Mouse (Mus musculus) frontal cortex, postnatal 14 days (tissue): ENCODE results near the gene 1700129C05Rik.

ENCODE experiments used
- DNase-seq, 2 experiments: peaks; one replicate each; pipeline ENCODE4 v3.0.0; 2022; ENCODE audit warnings: low spot score in 2 of 2

1700129C05Rik gene

GRCm38 (mm10) chr14:59142793-59143192, at the start of gene 1700129C05Rik:
TSS of gene 1700129C05Rik (minus strand) at chr14:59142893.
- DNase-seq, result no peak

- DNase-seq, result no peak
Measured at GRCm38 (mm10) chr14:59186121-59186520, 43.4 kb upstream of the 1700129C05Rik start.

GRCm38 (mm10) chr14:59185514-59185913, 42.8 kb upstream of the 1700129C05Rik start:
- DNase-seq, result no peak

DNA sequence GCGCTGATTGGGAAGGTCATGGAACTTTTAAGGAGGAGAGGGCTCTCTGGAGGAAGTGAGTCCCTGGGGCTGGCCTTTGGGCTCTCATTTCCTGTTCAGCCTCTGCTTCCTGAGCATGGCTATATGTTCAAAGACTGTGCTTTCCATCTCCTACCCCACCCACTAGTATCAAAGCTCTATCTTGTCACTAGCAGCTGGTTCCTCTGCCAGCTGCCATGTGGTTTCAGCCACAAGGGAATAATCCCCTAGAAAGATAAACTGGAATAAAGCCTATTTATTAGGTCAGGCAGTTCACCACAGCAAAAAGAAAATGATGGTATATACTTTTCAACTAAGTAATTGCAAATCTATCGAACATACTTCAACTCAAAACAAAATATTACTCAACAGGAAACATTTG, 40.0 kb upstream of the 1700129C05Rik start:
- DNase-seq, result no peak

DNA sequence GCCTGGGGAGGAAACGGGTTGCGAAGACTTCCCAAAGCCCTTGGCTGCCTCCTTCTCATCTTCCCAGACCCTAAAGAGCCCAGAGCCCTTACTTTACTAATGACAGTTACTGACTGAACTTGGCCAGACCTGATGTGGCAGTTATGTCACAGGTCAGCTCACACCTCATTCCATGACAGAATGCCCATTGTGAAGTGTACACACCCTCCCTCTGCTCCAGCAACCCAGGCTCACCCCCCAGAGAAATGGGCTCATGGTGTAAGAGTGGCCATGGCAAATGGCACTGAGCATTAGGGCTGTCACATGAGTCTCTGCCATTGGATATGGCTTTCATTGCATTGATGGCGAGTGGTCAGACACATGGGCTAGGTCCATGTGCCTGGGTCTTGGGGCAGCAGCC, 36.0 kb upstream of the 1700129C05Rik start, which contains the start of gene Gm5142:
Gene Gm5142, minus strand, starts transcription at position 101 of the 400 bp plus-strand sequence.
- no peak for DNase-seq

DNA sequence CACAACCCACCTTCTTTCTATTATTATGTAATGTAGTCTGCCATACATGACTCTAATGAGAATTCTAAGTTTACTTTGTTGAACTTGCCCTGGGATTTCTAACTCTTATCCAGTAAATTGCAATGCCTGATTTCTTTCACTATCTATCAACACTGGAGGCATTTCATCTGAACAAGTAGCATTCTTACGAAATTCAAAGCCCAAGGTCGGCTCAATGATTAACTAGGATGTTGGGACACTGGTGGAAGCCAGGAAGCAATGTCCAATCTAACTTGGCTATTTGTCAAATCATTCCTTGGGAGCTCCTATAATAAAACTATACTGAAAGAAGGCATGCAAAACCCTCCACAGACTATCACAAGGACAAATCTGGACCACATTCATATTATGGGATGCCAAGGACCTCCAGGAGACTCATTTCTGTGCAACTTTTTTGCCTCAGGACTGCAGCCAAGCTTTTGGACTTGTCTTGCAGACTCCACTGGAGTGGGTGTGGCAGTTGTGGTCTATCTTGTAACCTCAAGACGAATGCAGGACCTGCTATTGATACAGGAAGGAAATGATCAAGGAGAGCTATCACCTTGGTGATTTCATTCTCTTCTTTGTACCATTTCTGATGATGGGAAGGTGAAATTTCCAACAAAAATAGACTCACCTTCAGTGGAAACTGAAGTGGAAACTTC, 14.5 kb upstream of the 1700129C05Rik start:
- DNase-seq, result no peak

- no peak for DNase-seq
Measured at GRCm38 (mm10) chr14:59155589-59155988, 12.9 kb upstream of the 1700129C05Rik start.

DNA sequence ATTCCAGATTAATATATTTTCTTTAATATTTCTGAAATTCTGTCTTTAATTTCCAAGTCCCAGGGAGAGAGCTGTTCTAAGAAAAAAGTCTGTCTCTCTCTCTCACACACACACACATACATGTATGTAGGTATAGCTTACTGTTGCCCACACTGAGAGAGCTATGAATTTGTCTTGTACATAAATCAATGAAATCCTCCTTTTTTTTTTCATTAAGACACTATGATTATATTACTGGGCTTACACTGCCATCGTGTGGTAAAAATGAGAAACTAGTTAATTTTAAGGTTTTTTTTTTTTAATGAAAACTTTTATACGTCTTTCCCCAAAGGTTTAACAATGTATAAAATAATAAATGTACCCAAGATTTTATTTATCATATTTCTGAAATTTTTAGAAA, 28.4 kb downstream of the 1700129C05Rik start:
- no peak for DNase-seq

DNA sequence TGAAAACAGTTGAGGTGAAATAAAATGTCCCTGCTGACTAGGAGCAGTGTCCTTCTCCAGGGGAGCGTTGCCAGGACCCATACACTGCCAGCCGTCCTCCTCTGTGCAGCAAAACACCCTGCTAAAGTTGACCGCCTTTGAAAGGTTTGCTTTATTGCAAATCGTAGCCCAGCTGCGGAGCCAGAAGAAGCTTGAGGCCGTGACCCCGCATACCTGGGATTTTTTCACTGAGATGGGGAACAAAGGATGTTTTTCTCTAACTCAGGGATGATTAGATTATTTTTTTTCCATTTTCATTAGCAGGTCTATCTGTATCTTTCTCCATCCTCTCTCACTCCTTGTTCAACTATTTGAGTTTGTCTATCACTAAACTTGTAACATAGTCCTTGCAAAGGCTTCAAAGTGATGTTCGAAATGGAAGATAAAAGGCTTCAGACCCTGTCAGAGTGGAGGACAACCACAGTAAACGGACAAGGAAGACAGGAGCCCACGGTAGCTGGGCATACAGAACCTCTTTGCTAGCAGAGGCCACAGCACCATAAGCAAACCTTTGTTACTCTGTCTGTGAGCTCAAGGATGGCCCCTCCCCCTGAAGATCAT, 38.6 kb downstream of the 1700129C05Rik start:
- no peak for DNase-seq

DNA sequence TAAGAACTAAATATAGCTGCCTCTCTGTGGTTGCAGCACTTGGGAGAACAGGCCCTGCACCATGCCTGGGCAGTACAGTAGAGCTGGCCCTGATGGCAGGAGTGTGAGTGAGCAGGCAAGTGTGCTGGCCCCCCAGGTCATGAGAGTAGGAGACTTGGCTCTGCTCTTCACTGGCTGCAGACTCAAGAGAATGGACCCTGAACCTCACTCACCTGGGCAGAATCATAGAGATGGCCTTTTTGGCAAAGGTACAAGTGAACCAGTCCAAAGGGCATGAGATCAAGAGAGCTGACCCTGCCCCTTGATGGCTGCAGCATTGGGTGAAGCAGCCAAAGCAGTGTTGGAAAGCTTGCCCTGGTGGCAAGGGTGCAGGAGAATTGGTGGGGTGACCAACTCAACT, 49.1 kb downstream of the 1700129C05Rik start:
- no peak for DNase-seq

- peak in 1 of 2 experiments; percentile 40 for DNase-seq
Measured at GRCm38 (mm10) chr14:59084396-59084795, 58.3 kb downstream of the 1700129C05Rik start.
